Mouse (Mus musculus) mesoderm, embryonic 11.5 days (tissue): Measurements from ENCODE around the gene Plpp1.

Experiments used
- DNase-seq: peaks from one replicate; pipeline ENCODE4 v3.0.0-alpha.2; 2012; ENCODE audit warnings: low read depth, low spot score

The Plpp1 gene

GRCm38 (mm10) chr13:112859574-112860134 lies 59.1 kb downstream of the Plpp1 start:
- no peak for DNase-seq

- DNase-seq, result no peak
Observed at GRCm38 (mm10) chr13:112860370-112860769, 59.8 kb downstream of the Plpp1 start.

GRCm38 (mm10) chr13:112860911-112861310 lies 60.3 kb downstream of the Plpp1 start:
- DNase-seq, result no peak

GRCm38 (mm10) chr13:112861825-112862306 lies 61.3 kb downstream of the Plpp1 start:
- no peak for DNase-seq

- no peak for DNase-seq
Observed at GRCm38 (mm10) chr13:112862342-112862741, 61.8 kb downstream of the Plpp1 start.

- no peak for DNase-seq
Observed at GRCm38 (mm10) chr13:112862978-112863677, 62.5 kb downstream of the Plpp1 start.

GRCm38 (mm10) chr13:112866782-112867181 lies 66.2 kb downstream of the Plpp1 start:
- no peak for DNase-seq

- DNase-seq, result no peak
Observed at GRCm38 (mm10) chr13:112867381-112867780, 66.8 kb downstream of the Plpp1 start.

GRCm38 (mm10) chr13:112870039-112870690 lies 69.6 kb downstream of the Plpp1 start:
- no peak for DNase-seq

- DNase-seq, result no peak
Observed at GRCm38 (mm10) chr13:112871500-112872266, 71.1 kb downstream of the Plpp1 start.

- no peak for DNase-seq
Observed at GRCm38 (mm10) chr13:112887234-112887633, 86.6 kb downstream of the Plpp1 start.

GRCm38 (mm10) chr13:112902176-112902575 lies 101.6 kb downstream of the Plpp1 start:
- DNase-seq, result no peak

GRCm38 (mm10) chr13:112909663-112910062 lies 109.1 kb downstream of the Plpp1 start:
- DNase-seq, result peak; percentile 44

GRCm38 (mm10) chr13:112910434-112910833 lies 109.8 kb downstream of the Plpp1 start:
- no peak for DNase-seq
